Mouse (Mus musculus) cerebellum, postnatal 36 days (tissue): ENCODE data around the gene Il31.

Source experiments
- DNase-seq, 2 experiments: peaks; one replicate each; pipeline ENCODE4 v3.0.0; 2021 to 2022; ENCODE audit warnings: mixed read lengths in 2 of 2

Gene Il31

DNA sequence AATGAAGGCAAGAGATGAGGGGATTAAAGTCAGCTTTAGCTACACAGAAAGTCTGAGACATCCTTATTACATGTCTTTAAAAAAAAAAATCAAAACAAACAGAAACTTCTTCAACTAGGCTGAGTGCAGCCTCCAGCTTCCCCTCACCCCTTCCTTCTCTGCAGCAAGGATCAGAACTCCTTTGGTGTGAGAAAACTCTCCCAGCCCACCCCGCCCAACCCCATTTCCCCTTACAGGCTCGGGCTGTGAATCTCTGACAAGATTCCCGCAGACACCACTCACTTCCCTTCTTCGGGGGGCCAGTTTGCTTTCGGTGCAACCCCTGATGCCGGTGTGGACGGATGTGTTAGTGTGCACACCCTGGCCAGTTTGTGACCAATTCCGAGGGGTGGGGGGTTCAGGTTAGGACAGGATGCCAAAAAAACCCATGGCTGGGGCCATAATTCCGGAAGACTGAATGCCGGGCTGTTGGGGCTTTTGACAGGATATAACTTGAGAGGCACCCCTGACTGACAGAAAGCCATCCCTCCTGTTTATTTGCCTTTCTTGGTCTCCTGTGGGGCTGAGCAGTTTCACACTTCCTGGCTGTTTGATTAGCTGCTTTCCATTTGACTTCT is 18.4 kb downstream of the Il31 start:
- no peak for DNase-seq

DNA sequence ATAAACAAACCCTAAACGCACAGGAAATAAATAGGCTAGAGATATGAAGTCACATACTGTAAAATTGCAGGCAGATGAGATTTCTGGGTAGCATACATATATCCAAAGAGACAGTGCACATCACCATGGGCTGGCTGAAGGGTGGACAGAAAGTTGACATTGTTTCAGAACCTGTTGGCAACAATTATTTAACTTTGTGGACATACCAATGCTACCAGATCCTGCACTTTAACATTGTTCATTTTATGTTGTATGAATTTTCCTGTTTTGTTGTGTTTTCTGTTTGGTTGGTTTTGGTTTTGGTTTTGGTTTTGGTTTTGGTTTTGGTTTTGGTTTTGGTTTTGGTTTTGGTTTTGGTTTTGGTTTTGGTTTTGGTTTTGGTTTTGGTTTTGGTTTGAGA is 24.7 kb downstream of the Il31 start:
- no peak for DNase-seq

DNA sequence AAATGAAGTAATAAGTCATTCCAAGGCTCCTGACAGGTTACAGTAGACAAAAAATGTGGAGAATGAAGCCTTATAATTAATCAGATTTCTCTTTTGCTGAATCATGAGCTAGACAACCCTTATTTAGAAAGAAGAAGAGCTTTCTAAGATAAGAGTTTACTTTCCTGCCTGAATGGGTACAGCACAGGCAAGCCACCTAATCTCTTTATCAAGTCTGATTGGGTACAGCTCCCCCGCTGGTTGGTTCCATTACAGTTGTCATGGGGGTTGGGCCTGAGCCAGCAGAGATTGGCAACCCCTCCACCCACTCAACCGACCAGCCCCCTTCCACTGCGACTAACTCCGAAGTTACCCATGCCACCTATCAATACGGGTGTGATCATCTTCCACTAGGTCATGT is 27.9 kb downstream of the Il31 start:
- DNase-seq, result no peak

DNA sequence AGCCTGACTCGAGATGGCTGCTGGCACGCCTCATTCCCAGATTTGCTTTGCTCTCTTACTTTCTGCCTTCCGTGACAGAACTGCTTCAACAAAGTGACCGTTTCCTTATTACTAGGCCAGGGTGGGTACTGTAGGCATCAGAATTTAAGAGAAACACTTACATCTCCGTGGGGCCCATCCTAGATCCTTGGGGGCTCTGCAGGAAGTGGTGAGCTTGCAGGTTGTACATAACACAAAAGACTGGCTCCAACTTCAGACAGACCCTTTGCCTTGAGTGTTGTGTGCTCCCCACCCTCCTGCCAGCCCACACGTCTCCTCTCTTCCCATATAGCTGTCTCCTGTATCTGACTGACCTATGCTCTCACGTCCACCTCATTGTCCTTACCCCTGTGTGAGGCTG is 37.4 kb downstream of the Il31 start:
- DNase-seq, result no peak

DNA sequence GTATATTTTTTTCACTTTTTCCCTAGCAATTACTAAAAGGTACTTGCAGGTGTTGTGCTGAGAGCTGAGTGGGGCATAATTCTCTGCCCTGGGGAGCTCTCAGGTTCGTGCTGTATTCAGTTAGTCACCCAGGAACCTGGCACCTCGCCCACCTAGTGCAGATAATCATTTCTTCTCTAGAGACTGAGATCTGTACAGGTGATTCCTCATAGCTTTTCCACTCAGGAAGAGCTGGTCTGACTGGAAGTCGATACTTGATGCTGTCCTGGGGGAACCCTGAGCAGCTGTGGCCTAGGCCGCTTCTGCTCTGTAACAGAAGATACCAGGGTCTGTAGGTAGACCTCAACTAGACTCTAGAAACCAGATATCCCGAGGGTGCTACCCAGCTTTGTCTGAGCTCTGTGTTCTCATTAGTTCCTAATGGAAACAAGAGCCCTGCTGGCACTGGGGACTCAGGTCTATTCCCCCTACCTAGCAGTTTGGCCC is 44.4 kb downstream of the Il31 start:
- no peak for DNase-seq

DNA sequence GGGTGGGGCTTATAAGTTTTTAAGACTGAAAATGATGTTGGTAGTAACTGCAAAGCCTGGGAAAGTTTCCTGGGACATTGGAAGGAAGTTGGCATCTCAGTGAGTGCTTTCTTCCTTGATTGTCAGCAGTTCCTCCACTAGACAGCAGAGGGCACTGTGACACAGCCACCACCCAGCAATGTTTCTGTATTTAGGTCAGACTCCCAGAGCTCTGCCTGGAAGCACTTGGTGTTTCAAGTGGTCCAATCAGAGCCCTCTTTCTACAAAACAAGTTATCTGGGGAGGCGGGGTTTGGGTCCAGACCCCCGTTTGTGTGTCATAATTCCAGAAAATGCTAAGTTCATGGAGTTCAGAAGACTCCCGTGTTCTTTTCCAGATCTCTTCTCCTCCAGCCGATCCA is 45.2 kb downstream of the Il31 start:
- DNase-seq, result peak; percentile 73 to 82

DNA sequence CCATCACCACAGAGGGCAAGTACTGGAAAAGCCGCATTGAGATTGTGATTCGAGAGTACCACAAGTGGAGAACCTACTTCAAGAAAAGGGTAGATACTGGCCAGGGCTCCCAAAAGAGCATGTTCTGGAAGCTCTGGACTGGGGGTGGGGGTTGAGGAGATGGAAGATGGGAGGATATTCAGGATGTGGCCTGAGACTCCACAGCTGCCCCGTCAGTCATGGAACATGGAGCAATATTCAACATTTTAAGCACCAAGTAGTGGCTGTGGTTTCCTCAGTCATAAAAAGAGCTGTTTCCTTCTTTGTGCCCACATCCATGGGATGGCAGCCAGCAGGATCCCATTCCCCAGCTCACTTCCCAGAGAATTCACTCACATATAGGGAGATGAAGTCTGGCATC is 47.0 kb downstream of the Il31 start:
- no peak for DNase-seq

DNA sequence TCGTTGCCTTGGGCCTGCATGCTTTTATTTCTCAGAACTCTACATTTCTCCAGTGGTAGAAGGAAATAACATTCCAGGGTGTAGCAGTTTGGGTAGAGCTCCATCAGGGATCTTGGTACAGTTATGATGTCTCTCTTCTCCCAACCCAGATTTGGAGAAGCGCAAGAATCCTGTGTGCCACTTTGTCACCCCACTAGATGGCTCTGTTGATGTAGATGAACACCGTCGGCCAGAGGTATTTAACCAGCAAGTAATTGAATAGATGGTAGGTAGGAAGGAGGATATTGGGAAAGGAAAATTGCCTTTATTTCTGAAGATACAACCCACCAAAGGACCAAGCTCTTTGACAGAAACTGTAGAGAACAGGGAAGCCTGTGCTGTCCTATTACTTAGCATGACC is 48.6 kb downstream of the Il31 start:
- DNase-seq, result no peak

DNA sequence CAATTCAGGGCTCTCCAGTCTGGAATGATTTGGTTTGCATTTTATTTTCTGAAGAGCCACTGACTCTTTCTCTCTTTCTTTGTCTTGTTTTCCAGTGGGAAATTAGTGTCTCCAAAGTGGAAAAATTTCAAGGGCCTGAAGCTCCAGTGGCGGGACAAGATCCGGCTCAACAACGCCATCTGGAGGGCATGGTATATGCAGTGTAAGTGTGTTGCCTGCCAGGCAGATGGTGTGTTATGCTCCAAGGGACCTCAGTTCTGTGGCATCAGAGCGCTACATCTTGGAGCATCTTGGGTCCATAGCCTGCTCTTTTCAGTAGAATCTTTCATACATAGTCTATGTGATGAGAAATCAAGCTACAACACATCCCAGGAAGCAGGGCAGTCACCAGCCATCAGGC is 49.3 kb downstream of the Il31 start:
- peak; percentile 55 to 58 for DNase-seq

DNA sequence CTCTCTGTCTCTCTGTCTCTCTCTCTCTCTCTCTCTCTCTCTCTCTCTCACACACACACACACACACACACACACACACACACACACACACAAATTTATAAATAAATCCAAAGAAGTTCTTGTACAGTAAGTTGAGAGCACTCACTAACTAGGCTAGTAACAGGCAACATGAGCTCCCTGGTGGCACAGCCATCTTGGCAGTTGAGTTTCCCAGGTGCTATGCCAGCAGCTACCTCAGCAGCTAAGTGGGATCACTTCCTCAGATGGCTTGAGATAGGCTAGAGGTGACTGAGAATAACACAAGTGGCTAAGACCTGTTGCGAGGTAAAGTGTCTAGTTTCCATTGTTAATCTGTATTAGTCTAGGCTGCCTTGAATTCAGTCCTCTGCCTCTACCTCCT is 50.0 kb downstream of the Il31 start:
- no peak for DNase-seq

DNA sequence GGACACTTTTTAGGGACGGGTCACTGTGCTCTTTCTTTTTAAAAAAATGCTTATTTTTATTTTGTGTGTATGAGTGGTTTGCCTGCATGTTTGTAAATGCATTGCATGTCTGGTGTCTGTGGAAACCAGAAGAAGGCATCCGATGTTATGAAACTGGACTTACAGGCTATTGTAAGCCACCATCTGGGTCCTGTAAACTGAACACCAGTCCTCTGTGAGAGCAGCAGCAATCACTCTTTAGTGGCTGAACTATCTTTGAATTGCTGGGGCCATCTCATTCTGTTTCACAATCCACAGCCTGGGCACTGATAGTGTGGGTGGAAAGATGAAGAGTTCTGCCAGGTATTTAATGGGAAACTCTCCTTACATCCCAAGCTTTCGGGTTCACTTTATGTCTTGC is 50.9 kb downstream of the Il31 start:
- DNase-seq, result no peak

DNA sequence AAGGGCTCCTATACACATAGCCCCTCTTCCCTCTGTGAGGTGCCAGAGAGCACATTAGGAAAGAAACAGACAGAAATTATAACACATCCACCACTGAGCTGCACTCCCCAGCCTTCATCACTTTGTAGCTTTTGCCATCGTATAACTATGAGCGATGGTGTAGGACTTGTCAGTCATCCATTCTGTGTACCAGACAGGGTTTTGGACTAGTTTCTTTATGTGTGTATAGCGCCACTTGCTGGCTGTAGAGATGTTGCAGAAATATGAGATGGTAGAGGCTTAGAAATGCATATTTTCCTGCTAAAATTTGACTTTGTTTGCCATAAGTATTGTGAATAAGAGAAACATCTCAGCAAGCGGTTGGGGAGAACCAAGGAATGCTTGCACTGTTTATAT is 52.5 kb downstream of the Il31 start:
- peak; percentile 51 to 76 for DNase-seq

DNA sequence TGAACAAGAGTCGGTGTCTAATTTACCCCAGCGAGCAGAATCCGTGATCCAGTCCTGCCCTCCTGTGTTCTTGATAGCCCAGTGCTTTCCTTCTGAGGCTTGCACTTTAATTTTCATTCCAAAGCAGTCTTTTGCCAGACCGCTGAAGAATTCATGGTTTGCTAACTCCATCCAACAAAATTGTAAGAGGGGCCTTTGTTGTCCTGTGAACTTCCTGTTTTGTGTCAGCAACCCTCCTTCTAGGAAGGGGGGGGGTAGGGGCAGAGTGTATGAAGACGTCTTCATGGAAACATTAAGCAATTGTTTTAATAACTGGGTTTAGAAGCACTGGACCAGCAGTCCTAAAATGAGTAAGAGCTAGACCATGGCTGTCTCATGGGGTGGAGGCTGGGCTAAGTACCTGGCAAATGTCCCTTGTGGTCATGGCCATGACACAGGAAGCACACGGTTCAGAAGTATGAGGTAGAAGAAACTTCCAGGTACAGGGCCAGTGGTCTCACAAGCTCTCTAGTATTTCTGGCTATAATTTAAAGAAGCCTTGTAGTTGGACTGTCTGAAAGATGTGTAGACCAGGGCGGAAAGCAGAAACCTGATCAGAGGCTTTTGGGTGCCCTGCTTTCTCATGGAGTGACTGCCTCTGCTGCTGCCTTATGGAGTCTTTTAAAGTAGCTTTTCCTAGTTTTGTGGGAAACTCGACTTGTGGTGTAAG is 53.1 kb downstream of the Il31 start:
- no peak for DNase-seq

DNA sequence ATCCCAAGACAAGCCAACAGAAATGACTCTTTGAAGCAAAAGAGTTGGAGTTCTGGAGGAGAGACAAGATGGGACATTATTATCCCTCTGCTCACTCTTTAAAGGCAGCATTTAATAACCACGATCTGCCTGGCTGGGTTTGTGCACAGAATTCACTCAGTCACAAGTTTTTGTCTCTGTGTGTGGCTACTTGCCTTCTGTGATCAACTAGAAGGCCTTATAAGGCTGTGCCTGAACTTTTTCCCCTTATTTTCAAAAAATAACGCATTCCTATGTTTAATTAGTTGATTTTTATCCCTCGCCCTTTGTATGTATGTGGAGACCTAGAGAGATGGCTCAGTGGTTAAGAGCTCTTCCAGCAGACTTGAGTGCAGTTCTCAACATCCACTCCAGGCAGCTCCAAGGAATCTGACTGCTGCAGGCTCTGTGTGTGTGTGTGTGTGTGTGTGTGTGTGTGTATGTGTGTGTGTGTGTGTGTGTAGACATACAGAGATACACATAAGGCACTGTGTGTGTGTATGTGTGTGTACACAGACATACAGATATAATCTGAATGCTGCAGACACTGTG is 56.9 kb downstream of the Il31 start:
- DNase-seq, result no peak

DNA sequence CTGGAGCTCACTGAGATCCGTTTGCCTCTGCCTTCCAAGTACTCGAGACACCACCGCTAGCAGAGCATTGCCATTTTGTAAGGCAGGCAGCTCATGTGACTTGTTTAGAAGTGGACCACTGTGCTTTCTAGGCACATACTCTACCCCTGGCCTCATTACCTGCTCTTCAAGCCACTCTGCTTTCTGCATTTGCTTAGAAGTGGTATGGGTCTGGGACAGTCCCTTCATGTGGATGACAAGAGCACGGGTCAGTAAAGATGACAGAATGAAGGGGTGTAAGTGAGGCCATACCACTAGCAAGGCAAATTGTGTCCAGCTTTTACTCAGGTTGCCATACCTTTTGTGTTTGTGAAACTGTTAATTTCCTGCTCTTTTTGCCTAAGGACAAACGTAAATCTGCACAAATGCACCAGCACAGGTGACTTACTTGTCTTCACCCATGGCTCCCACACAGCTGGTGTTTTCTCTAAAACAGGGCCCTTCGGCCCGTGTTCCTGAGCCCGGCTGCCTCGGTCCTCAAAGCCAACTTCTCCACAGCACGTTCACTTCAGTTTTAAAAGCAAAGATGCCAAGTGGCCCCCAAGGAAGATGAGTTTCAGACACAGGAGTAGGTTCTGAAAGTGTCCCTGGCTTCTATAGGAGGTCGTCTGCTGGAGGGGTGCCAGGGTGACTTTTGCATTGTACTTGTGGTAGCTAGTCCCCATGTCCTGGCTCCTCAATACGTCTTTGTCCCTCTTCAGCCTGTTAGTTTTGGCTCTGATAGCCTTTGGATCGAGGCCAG is 57.6 kb downstream of the Il31 start:
- peak; percentile 62 to 71 for DNase-seq
